Mouse (Mus musculus) liver, adult 2 months (tissue): ENCODE results near the gene B230219D22Rik. TPM values are rescaled to one million over a fixed set of nuclear protein-coding genes. Genes with fewer than 3 reads are reported as not detected.

Source experiments
- DNase-seq: peaks from one replicate; pipeline ENCODE4 v3.0.0-alpha.2; 2011; ENCODE audit warnings: low read depth, low spot score; ENCODE audit errors: extremely low read depth
- H3K27ac ChIP-seq: fragments of 200-500 bp; replicated peaks from 2 replicates; pipeline ENCODE4 v1.5.1; 2012; ENCODE audit warnings: low read depth, mild to moderate bottlenecking, control low read depth, inconsistent platforms, low read length; ENCODE audit not compliant: insufficient read depth
- H3K27me3 ChIP-seq: fragments of 200-500 bp; 2 replicates; pipeline ENCODE4 v1.6.1; 2012; ENCODE audit warnings: mild to moderate bottlenecking, moderate library complexity, low read length, inconsistent platforms; ENCODE audit not compliant: control insufficient read depth, insufficient read depth
- H3K36me3 ChIP-seq: fragments of 200-500 bp; 2 replicates; pipeline ENCODE4 v1.6.1; 2012; ENCODE audit warnings: low read length, inconsistent platforms; ENCODE audit not compliant: control insufficient read depth, insufficient read depth
- H3K4me1 ChIP-seq: fragments of 200-500 bp; 2 replicates; pipeline ENCODE4 v1.6.1; 2011; ENCODE audit warnings: low read length; ENCODE audit not compliant: control insufficient read depth, insufficient read depth
- H3K4me3 ChIP-seq: fragments of 200-500 bp; 2 replicates; pipeline ENCODE4 v1.5.1; 2011; ENCODE audit warnings: low read depth, mild to moderate bottlenecking, control low read depth, low read length, moderate library complexity; ENCODE audit not compliant: insufficient read depth
- H3K79me2 ChIP-seq: fragments of 200-500 bp; 2 replicates; pipeline ENCODE4 v1.6.1; 2012; ENCODE audit warnings: inconsistent platforms, mild to moderate bottlenecking, low read length, moderate library complexity; ENCODE audit not compliant: control insufficient read depth, insufficient read depth
- H3K9ac ChIP-seq: fragments of 200-500 bp; 2 replicates; pipeline ENCODE4 v1.6.1; 2012; ENCODE audit warnings: low read depth, mild to moderate bottlenecking, control low read depth, inconsistent platforms, low read length
- CTCF ChIP-seq: fragments of 200-500 bp; IDR thresholded peaks from 2 replicates; pipeline ENCODE4 v1.5.1; 2011; ENCODE audit warnings: low read depth, low read length, control low read depth
- POLR2A ChIP-seq: fragments of 200-500 bp; IDR thresholded peaks from 2 replicates; pipeline ENCODE4 v1.6.1; 2011; ENCODE audit warnings: low read length, control low read depth; ENCODE audit not compliant: insufficient read depth; ENCODE audit errors: extremely low read depth
- WGBS: fragments of 180-500 bp; shearing (Covaris S2); methylation state at CpG from one replicate; pipeline ENCODE4 v1.1.7; 2018; 5-methylcytosine and 5-hydroxymethylcytosine counted together
- polyA plus RNA-seq: library from polyadenylated mRNA; depleted of rRNA; stranded (reverse); fragments of >200 nt; gene quantifications from 2 replicates; pipeline ENCODE4 v1.2.3, GENCODE M21; 2012
- total RNA-seq: library from RNA; depleted of rRNA; stranded (reverse); fragments of >200 nt; gene quantifications from 2 replicates; pipeline ENCODE4 v1.2.3, GENCODE M21; 2014

The B230219D22Rik gene
- total and polyA plus RNA-seq, 2 experiments: 12.3 to 17.1 TPM

- TF ChIP-seq POLR2A: no peak
- TF ChIP-seq CTCF: no peak
- Histone ChIP-seq H3K36me3 (peaks cover 47% of the 10 kb centered on the region), H3K27me3 (no peaks in the 10 kb centered on the region), H3K4me3 (no peak overlapping the region), H3K79me2 (no peaks in the 10 kb centered on the region), H3K27ac (no peak overlapping the region), H3K9ac (no peak overlapping the region), H3K4me1 (no peaks in the 10 kb centered on the region)
- WGBS: 77% methylated on average over 8 of the region's 8 CpGs
- no peak for DNase-seq
Measured at GRCm38 (mm10) chr13:55677364-55677763, 15.6 kb upstream of the B230219D22Rik start.

- Histone ChIP-seq H3K36me3 (peaks cover 27% of the 10 kb centered on the region), H3K9ac (no peak overlapping the region), H3K4me3 (no peak overlapping the region), H3K27ac (no peak overlapping the region), H3K79me2 (no peaks in the 10 kb centered on the region), H3K4me1 (no peaks in the 10 kb centered on the region), H3K27me3 (no peaks in the 10 kb centered on the region)
- no peak for DNase-seq
- 89% methylated on average over 9 of the region's 9 CpGs for WGBS
- TF ChIP-seq POLR2A: no peak
- TF ChIP-seq CTCF: no peak
Measured at GRCm38 (mm10) chr13:55682201-55682600, 10.7 kb upstream of the B230219D22Rik start.

DNA sequence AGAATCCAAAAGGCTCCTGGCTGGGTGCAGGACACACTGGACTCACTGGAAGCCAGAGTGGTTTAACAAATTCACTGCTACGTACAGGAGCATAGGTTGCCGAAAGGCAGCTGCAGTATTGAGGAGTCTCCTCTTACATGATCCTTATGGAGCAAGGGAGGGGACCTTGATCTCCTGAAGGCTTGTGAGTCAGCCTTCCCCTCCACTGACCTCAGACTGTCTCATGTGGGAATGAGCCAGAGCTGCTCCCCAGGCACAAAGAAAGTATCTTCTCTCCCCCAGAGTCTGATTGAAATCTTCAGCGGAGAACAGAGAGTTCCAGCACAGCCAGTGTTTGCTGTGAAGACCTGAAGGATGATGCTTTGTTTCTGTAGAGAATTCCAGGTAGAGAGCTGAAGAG is 9.3 kb upstream of the B230219D22Rik start:
- WGBS: 87% methylated on average over 3 of the region's 3 CpGs

DNA sequence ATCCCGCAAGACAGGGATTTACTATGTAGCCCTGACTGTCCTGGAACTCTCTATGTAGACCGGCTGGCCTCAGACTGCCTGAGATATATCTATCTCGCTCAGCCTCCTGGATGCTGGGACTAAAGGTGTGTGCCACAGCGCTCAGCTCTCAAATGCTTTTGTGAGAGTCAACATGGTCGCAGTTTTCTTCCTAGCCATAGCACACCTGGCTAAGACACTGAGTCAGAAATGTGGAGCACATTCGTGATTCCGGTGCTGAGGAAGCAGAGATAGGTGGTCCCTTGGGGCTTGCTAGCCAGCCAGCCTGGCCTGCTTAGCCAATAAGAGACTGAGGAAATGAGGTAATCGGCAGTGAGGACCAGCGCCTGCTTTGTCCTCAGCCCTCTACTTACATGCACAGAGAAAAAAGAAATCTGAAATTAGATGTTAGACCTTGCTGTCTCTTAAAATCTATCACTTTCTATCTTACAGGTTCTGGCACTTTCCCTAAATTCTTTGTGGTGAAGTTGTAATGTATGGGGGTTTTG is 6.8 kb upstream of the B230219D22Rik start:
- Histone ChIP-seq H3K27ac (no peak overlapping the region), H3K4me3 (no peak overlapping the region), H3K9ac (no peak overlapping the region), H3K27me3 (no peaks in the 10 kb centered on the region), H3K36me3 (no peaks in the 10 kb centered on the region; the same call in 1 of the 2 replicates), H3K4me1 (no peaks in the 10 kb centered on the region), H3K79me2 (no peaks in the 10 kb centered on the region)
- no peak for TF ChIP-seq POLR2A
- TF ChIP-seq CTCF: no peak
- WGBS: 85% methylated on average over 9 of the region's 9 CpGs
- DNase-seq: no peak

More for the DNA sequence above, 9.3 kb upstream of the B230219D22Rik start:
- no peak overlapping the region for H3K27ac ChIP-seq
- DNase-seq: no peak
- no peaks in the 10 kb centered on the region for H3K4me1 ChIP-seq
- H3K27me3 ChIP-seq: no peaks in the 10 kb centered on the region
- H3K79me2 ChIP-seq: no peaks in the 10 kb centered on the region
- H3K4me3 ChIP-seq: no peak overlapping the region
- peaks cover 19% of the 10 kb centered on the region for H3K36me3 ChIP-seq
- no peak for TF ChIP-seq POLR2A
- H3K9ac ChIP-seq: no peak overlapping the region

DNA sequence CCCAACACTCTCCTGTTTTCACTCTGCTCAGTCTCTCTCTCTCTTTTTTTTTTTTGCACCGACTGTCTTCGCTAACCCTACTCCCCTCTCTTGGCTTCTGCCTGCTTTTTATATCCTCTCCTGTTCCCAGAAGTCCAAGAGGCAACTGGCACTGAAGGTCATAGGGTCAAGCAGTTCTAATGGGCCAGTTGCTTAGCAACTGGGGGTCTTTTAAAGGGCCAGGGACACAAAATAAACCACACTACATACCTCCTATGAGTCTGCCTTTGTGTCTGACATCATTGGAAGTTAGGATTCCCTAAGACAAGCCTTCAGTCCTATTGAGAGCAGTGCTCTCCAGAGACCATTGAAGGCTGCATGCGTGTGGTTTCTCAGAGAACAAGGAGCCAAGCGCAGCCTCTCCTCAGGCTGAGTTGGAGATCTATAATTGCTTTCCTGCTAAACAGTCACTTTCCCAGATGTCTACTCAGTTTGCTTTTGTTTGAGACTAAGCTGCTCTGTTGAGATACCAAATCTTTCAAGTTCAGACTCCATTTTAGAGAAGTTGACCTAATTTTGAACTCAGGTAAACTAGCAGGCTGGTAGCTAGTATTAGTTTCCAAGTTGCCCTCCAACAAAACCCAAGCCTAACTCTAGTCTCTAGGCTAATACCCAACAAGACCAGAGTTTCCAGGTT is 4.9 kb upstream of the B230219D22Rik start:
- Histone ChIP-seq H3K27me3 (no peaks in the 10 kb centered on the region), H3K36me3 (no peaks in the 10 kb centered on the region), H3K79me2 (peaks cover 1% of the 10 kb centered on the region; the same call in 1 of the 2 replicates), H3K9ac (no peak overlapping the region), H3K4me1 (no peaks in the 10 kb centered on the region), H3K27ac (no peak overlapping the region), H3K4me3 (no peak overlapping the region)
- TF ChIP-seq POLR2A: no peak
- no peak for TF ChIP-seq CTCF
- WGBS: 69% methylated on average over 4 of the region's 4 CpGs
- no peak for DNase-seq

- under 1% methylated on average over 61 of the region's 70 CpGs for WGBS
- DNase-seq: no peak
- H3K4me3 ChIP-seq: peak overlapping the region; percentile 88
Measured at GRCm38 (mm10) chr13:55693243-55693721, 358 bp downstream of the B230219D22Rik start.

More at GRCm38 (mm10) chr13:55693243-55693721, 358 bp downstream of the B230219D22Rik start:
- Histone ChIP-seq H3K36me3 (no peaks in the 10 kb centered on the region), H3K9ac (peak overlapping the region; percentile 97), H3K79me2 (peaks cover 27% of the 10 kb centered on the region; the same call in 1 of the 2 replicates), H3K27ac (peak overlapping the region; percentile 74), H3K4me1 (peaks cover 8% of the 10 kb centered on the region), H3K27me3 (no peaks in the 10 kb centered on the region)
- TF ChIP-seq CTCF: no peak
- TF ChIP-seq POLR2A: no peak
